Mouse (Mus musculus): ENCODE data around the gene Kxd1. TPM values are rescaled to one million over a fixed set of nuclear protein-coding genes. Genes with fewer than 3 reads are reported as not detected.
A peak's percentile ranks its signal among the peaks of the same experiment; 100 is the strongest.
"Not testable (repeated sequence)": the region's sequence is repeated elsewhere in the genome, so short reads cannot be mapped to it uniquely, and the experiment has no call there.

Kxd1 gene
- total and polyA plus RNA-seq, 2 experiments = 36.7 to 72.3 TPM

DNA sequence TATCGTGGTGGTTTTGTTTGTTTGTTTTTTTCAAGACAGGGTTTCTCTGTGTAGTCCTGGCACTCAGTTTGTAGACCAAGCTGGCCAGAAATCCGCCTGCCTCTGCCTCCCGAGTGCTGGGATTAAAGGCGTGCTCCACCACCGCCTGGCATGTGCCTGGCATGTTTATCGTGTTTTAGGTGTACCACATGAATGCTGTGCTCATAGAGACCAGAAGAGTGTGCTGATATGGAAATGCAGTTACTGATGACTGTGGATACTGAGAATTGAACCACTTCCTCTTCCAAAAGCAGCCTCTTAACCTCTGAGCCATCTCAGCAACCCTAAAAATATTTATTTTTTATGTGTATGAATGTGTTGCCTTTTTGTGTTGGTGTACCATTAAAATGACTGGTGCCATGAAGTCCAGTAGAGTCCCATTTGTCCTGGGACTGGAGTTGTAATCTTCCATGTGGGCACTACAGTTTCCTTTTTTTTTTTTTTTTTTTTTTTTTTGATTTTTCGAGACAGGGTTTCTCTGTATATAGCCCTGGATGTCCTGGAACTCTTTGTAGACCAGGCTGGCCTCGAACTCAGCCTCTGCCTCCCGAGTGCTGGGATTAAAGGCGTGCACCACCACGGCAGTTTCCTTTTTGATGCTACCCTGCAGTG lies 15.4 kb downstream of the Kxd1 start:
- H3K4me3 ChIP-seq (ENCODE audit: insufficient read depth, low read depth, low read length) = no peak overlapping the region

DNA sequence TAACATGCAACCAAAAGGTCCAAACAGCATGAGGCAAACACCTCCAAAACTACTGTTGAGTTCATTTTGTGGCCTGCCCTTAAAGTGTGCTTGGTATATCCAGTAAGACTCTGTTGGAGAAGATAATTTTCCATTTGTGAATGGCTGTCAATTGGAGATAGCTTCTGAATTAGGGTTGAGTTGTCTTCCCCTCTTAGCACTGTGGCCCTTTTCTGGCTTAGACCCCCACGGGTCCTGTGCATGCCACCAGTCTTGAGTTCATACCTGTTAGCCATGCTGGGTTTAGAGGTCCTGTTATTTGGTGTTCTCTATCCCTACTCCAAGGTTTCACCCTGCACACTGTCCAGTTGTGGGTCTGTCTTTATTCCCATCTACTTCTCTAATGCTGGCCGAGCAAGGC lies 16.0 kb downstream of the Kxd1 start:
- H3K4me3 ChIP-seq (ENCODE audit: insufficient read depth, low read depth, low read length) = no peak overlapping the region
- H3K79me2 ChIP-seq (ENCODE audit: control insufficient read depth, insufficient read depth, low read length) = peaks cover 25% of the 10 kb centered on the region; the same call in 1 of the 2 replicates
- DNase-seq (ENCODE audit: extremely low read depth, low read depth, low spot score) = no peak
- no peak overlapping the region for H3K27ac ChIP-seq (replicated peaks; ENCODE audit: insufficient read depth, low read depth, low read length)
- 96% methylated on average over 2 of the region's 2 CpGs for WGBS
- TF ChIP-seq CTCF (IDR thresholded peaks at IDR 0.05; ENCODE audit: low read depth, low read length) = no peak
- TF ChIP-seq POLR2A (IDR thresholded peaks at IDR 0.05; ENCODE audit: extremely low read depth, insufficient read depth, low read length) = no peak
- no peak overlapping the region for H3K9ac ChIP-seq (ENCODE audit: low read depth, low read length)
- H3K36me3 ChIP-seq (ENCODE audit: control insufficient read depth, insufficient read depth, low read length) = peaks cover 12% of the 10 kb centered on the region
- H3K27me3 ChIP-seq (ENCODE audit: control insufficient read depth, insufficient read depth, low read length) = no peaks in the 10 kb centered on the region
- H3K4me1 ChIP-seq (ENCODE audit: control insufficient read depth, insufficient read depth, low read length) = peaks cover 15% of the 10 kb centered on the region

More for the DNA sequence above, 15.4 kb downstream of the Kxd1 start:
- DNase-seq (ENCODE audit: extremely low read depth, low read depth, low spot score) = no peak
- H3K9ac ChIP-seq (ENCODE audit: low read depth, low read length) = no peak overlapping the region
- H3K27ac ChIP-seq (replicated peaks; ENCODE audit: insufficient read depth, low read depth, low read length) = no peak overlapping the region
- H3K36me3 ChIP-seq (ENCODE audit: control insufficient read depth, insufficient read depth, low read length) = peaks cover 12% of the 10 kb centered on the region
- TF ChIP-seq CTCF (IDR thresholded peaks at IDR 0.05; ENCODE audit: low read depth, low read length) (no peak), POLR2A (IDR thresholded peaks at IDR 0.05; ENCODE audit: extremely low read depth, insufficient read depth, low read length) (no peak)
- H3K27me3 ChIP-seq (ENCODE audit: control insufficient read depth, insufficient read depth, low read length) = no peaks in the 10 kb centered on the region
- peaks cover 25% of the 10 kb centered on the region; the same call in 1 of the 2 replicates for H3K79me2 ChIP-seq (ENCODE audit: control insufficient read depth, insufficient read depth, low read length)
- peaks cover 15% of the 10 kb centered on the region for H3K4me1 ChIP-seq (ENCODE audit: control insufficient read depth, insufficient read depth, low read length)
- WGBS = 77% methylated on average over 11 of the region's 11 CpGs

DNA sequence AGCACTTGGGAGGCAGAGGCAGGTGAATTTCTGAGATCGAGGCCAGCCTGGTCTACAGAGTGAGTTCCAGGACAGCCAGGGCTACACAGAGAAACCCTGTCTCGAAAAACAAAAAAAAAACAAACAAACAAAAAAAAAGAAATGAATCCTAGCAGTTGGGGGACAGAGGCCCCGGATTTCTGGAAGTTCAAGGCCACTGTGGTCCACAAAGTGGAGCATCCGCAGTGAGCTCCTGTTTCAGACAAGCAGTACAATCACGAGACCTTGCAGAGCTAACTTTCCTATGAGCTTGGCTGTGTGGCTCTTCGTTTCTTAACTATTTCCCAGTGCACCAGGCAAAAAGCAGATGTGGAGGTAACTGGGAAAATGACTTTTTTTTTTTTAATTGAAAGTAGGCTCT lies 16.6 kb downstream of the Kxd1 start:
- peaks cover 12% of the 10 kb centered on the region for H3K36me3 ChIP-seq (ENCODE audit: control insufficient read depth, insufficient read depth, low read length)

DNA sequence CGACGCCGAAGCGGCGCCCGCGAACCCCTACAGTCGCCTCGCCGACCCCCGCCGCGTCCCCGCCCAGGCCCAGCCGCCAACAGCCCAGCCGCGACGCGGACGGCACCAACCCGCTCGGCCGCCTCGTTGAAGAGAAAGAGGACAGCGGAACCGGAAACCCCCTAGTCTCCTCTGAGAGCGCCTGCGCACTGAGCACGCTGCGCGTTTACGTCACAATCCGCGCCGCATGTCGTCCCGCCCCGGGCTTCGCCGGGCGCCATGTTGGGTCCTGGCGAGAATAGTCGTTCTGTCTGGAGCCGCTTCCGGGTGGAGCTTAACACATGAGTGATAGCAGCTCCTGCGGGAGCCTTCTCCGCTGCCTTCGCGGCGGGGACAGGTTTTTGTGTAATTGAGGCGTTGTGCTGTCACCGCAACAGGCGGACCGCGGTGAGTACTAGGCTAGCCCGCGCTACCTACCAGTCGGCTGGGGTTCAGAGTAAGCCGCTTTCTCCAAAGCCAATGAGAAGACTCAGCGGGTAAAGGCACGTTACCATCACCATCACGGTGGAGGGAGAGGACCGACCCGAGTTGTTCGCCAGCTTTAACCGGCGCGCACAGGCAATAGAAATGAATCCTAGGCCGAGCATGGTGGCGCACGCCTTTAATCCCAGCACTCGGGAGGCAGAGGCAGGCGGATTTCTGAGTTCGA lies 17.4 kb downstream of the Kxd1 start, which contains the start of gene Uba52:
Gene Uba52 (minus strand): TSS at position 574 of the 688 bp plus-strand sequence.
- under 1% methylated on average over 68 of the region's 74 CpGs for WGBS
- Histone ChIP-seq H3K4me1 (ENCODE audit: control insufficient read depth, insufficient read depth, low read length) (peaks cover 21% of the 10 kb centered on the region), H3K79me2 (ENCODE audit: control insufficient read depth, insufficient read depth, low read length) (peaks cover 25% of the 10 kb centered on the region; the same call in 1 of the 2 replicates), H3K27ac (replicated peaks; ENCODE audit: insufficient read depth, low read depth, low read length) (peak within 1 kb of the TSS; percentile 92), H3K4me3 (ENCODE audit: insufficient read depth, low read depth, low read length) (peak within 1 kb of the TSS; percentile 96), H3K9ac (ENCODE audit: low read depth, low read length) (peak within 1 kb of the TSS; percentile 95), H3K27me3 (ENCODE audit: control insufficient read depth, insufficient read depth, low read length) (no peaks in the 10 kb centered on the region), H3K36me3 (ENCODE audit: control insufficient read depth, insufficient read depth, low read length) (peaks cover 12% of the 10 kb centered on the region)
- TF ChIP-seq CTCF (IDR thresholded peaks at IDR 0.05; ENCODE audit: low read depth, low read length) (no peak), POLR2A (IDR thresholded peaks at IDR 0.05; ENCODE audit: extremely low read depth, insufficient read depth, low read length) (peak; percentile 80)
- peak; percentile 85 for DNase-seq (ENCODE audit: extremely low read depth, low read depth, low spot score)

More for the DNA sequence above, 16.6 kb downstream of the Kxd1 start:
- Histone ChIP-seq H3K27ac (replicated peaks; ENCODE audit: insufficient read depth, low read depth, low read length) (peak overlapping the region; percentile 92), H3K9ac (ENCODE audit: low read depth, low read length) (peak overlapping the region; percentile 94), H3K4me3 (ENCODE audit: insufficient read depth, low read depth, low read length) (peak overlapping the region; percentile 96), H3K79me2 (ENCODE audit: control insufficient read depth, insufficient read depth, low read length) (peaks cover 25% of the 10 kb centered on the region; the same call in 1 of the 2 replicates), H3K4me1 (ENCODE audit: control insufficient read depth, insufficient read depth, low read length) (peaks cover 15% of the 10 kb centered on the region)
- 28% methylated on average over 6 of the region's 6 CpGs for WGBS
- DNase-seq (ENCODE audit: extremely low read depth, low read depth, low spot score) = peak; percentile 37
- not testable (repeated sequence) for H3K27me3 ChIP-seq (ENCODE audit: control insufficient read depth, insufficient read depth, low read length)

DNA sequence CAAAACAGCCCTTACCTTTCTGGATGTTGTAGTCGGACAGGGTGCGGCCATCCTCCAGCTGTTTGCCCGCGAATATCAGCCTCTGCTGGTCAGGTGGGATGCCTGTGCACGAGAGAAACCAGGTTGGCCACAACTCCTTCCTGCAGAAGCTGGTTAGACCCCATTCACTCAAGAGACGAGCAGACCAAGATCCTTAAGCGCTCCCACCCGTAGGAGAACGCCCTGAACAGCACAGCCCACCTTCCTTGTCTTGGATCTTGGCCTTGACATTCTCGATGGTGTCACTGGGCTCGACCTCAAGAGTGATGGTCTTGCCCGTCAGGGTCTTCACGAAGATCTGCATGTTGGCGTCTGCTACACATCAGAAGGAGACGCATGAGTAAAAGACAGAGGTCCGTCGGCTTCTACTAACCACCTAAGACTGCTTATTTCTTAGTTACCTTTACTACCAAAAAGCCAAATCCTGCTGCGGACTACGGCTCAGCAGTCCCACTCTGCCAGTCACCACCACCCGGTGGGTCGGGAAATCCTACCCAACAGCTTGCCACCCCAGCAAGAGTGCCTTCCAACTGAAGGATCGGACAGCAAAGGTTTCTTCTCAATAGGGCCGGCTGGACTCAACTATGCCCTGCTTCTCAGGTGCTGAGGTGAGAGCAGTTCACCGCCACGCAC lies 18.3 kb downstream of the Kxd1 start:
- peaks cover 12% of the 10 kb centered on the region for H3K36me3 ChIP-seq (ENCODE audit: control insufficient read depth, insufficient read depth, low read length)
- TF ChIP-seq CTCF (IDR thresholded peaks at IDR 0.05; ENCODE audit: low read depth, low read length) (no peak), POLR2A (IDR thresholded peaks at IDR 0.05; ENCODE audit: extremely low read depth, insufficient read depth, low read length) (no peak)
- peaks cover 24% of the 10 kb centered on the region for H3K4me1 ChIP-seq (ENCODE audit: control insufficient read depth, insufficient read depth, low read length)
- peak overlapping the region; percentile 76 for H3K27ac ChIP-seq (replicated peaks; ENCODE audit: insufficient read depth, low read depth, low read length)
- no peak for DNase-seq (ENCODE audit: extremely low read depth, low read depth, low spot score)
- WGBS = 4% methylated on average over 25 of the region's 25 CpGs
- H3K4me3 ChIP-seq (ENCODE audit: insufficient read depth, low read depth, low read length) = peak overlapping the region; percentile 96
- H3K9ac ChIP-seq (ENCODE audit: low read depth, low read length) = peak overlapping the region; percentile 95
- H3K27me3 ChIP-seq (ENCODE audit: control insufficient read depth, insufficient read depth, low read length) = no peaks in the 10 kb centered on the region
- peaks cover 25% of the 10 kb centered on the region; the same call in 1 of the 2 replicates for H3K79me2 ChIP-seq (ENCODE audit: control insufficient read depth, insufficient read depth, low read length)
